Mouse (Mus musculus) ES-Bruce4 (cell line): Measurements from ENCODE around the gene Olfr1380.
"Not testable (repeated sequence)": the region's sequence is repeated elsewhere in the genome, so short reads cannot be mapped to it uniquely, and the experiment has no call there.

Source experiments
- CTCF ChIP-seq: IDR thresholded peaks from one replicate; pipeline ENCODE4 v1.8.1; 2011; ENCODE audit warnings: low read depth, low read length
- POLR2A ChIP-seq: IDR thresholded peaks from one replicate; pipeline ENCODE4 v1.8.1; 2011; ENCODE audit warnings: low read length; ENCODE audit not compliant: insufficient read depth

DNA sequence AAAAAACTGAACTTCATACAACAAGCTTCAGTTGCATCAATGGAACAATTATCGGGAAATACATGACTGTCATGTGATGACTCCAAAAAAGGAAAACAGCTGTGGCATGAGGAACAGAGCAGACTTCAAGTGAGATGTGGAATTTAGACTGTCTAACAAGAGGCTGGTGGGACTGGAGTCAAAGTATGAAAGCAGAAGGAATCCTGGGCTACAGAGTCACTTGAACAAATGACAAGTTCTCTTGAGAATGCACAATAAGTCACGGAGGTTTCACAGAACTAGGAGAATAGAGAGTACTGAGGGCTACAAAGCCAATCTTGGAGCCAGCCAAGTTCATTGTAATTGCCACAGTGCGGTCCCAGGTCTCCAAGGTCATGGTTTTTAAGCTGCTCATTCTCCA lies 13.5 kb upstream of the Olfr1380 start, which contains the start of gene Olfr1381:
- TF ChIP-seq POLR2A, CTCF: not testable (repeated sequence)
